1 mouse cellular context compared by ENCODE assay signal in genomic region chr11:120629911-120630310, GRCm38 (mm10).
A peak's percentile ranks its signal among the peaks of the same experiment; 100 is the strongest.
TF ChIP-seq lines count a peak whose summit lies in the region.

No protein-coding gene starts in this region.

TF ChIP-seq in CH12.LX, 34 proteins besides CTCF, POLR2A, EP300 and RAD21:
- TF ChIP-seq GABPA (IDR thresholded peaks at IDR 0.05; ENCODE audit: insufficient replicate concordance, low read depth, low read length) (no peak), UBTF (IDR thresholded peaks at IDR 0.05; ENCODE audit: low read depth, low read length) (no peak), ZC3H11A (IDR thresholded peaks at IDR 0.05; ENCODE audit: low read depth, low read length) (no peak), KAT2A (IDR thresholded peaks at IDR 0.05; ENCODE audit: insufficient replicate concordance, low read length) (no peak), BHLHE40 (IDR thresholded peaks at IDR 0.05; ENCODE audit: low read depth, low read length) (0 out of 2 replicates have a peak, but pooled peaks have one; percentile 16), ZKSCAN1 (IDR thresholded peaks at IDR 0.05; ENCODE audit: borderline replicate concordance, low read depth, low read length) (no peak), MEF2A (IDR thresholded peaks at IDR 0.05; ENCODE audit: borderline replicate concordance, low read depth, low read length) (no peak), MYC (IDR thresholded peaks at IDR 0.05; ENCODE audit: low read depth, low read length) (no peak), HCFC1 (IDR thresholded peaks at IDR 0.05; ENCODE audit: low read depth, low read length) (no peak), NELFE (IDR thresholded peaks at IDR 0.05; ENCODE audit: low read depth, low read length) (no peak), MAX (IDR thresholded peaks at IDR 0.05; ENCODE audit: low read length) (no peak), PAX5 (IDR thresholded peaks at IDR 0.05; ENCODE audit: low read length) (no peak), IRF4 (IDR thresholded peaks at IDR 0.05; ENCODE audit: low read depth, low read length) (no peak), CHD1 (IDR thresholded peaks at IDR 0.05; ENCODE audit: low read depth, low read length) (no peak), JUN (IDR thresholded peaks at IDR 0.05; ENCODE audit: insufficient read depth, low read depth, low read length) (no peak), ZMIZ1 (IDR thresholded peaks at IDR 0.05; ENCODE audit: low read depth, low read length) (no peak), POLR2AphosphoS2 (IDR thresholded peaks at IDR 0.05; ENCODE audit: low read depth, low read length) (no peak), ZNF384 (IDR thresholded peaks at IDR 0.05; ENCODE audit: low read depth, low read length) (no peak), RCOR1 (conservative IDR thresholded peaks at IDR 0.05; ENCODE audit: low read depth, low read length) (no peak), CHD2 (IDR thresholded peaks at IDR 0.05; ENCODE audit: low read length) (no peak), NRF1 (IDR thresholded peaks at IDR 0.05; ENCODE audit: low read depth, low read length) (no peak), E2F4 (IDR thresholded peaks at IDR 0.05; ENCODE audit: insufficient replicate concordance, low read depth, low read length) (no peak), MXI1 (IDR thresholded peaks at IDR 0.05; ENCODE audit: low read depth, low read length) (0 out of 2 replicates have a peak, but pooled peaks have one; percentile 20), SMC3 (IDR thresholded peaks at IDR 0.05; ENCODE audit: low read depth, low read length) (no peak), ETS1 (conservative IDR thresholded peaks at IDR 0.05; ENCODE audit: low read depth, low read length) (no peak), TCF12 (IDR thresholded peaks at IDR 0.05; ENCODE audit: low read depth, low read length) (no peak), USF2 (conservative IDR thresholded peaks at IDR 0.05; ENCODE audit: low read depth, low read length) (no peak), MAFK (IDR thresholded peaks at IDR 0.05; ENCODE audit: insufficient replicate concordance, low read length) (peak; percentile 98), MAZ (IDR thresholded peaks at IDR 0.05; ENCODE audit: low read depth, low read length) (no peak), USF1 (IDR thresholded peaks at IDR 0.05; ENCODE audit: low read depth, low read length) (no peak), JUND (conservative IDR thresholded peaks at IDR 0.05; ENCODE audit: low read depth, low read length) (no peak), TBP (conservative IDR thresholded peaks at IDR 0.05; ENCODE audit: low read depth, low read length) (no peak), ELF1 (IDR thresholded peaks at IDR 0.05; ENCODE audit: low read depth, low read length) (0 out of 2 replicates have a peak, but pooled peaks have one; percentile 14), SIN3A (IDR thresholded peaks at IDR 0.05; ENCODE audit: low read length) (peak; percentile 35; the same call in 1 of the 2 replicates)
